Mouse (Mus musculus): Measurements from ENCODE around the gene Dcps.

- TF ChIP-seq CTCF (IDR thresholded peaks at IDR 0.05; ENCODE audit: extremely low read depth, insufficient read depth, insufficient read length, insufficient replicate concordance), result no peak
- TF ChIP-seq POLR2A (IDR thresholded peaks at IDR 0.05; ENCODE audit: low read depth, low read length), result no peak
Observed at GRCm38 (mm10) chr9:35104711-35105110, 71.2 kb downstream of the Dcps start.

Measured in spleen, adult 2 months (tissue).